Mouse (Mus musculus) midbrain, postnatal 0 days (tissue): ENCODE data around the gene Synj1. TPM values are rescaled to one million over a fixed set of nuclear protein-coding genes. Genes with fewer than 3 reads are reported as not detected.

ENCODE experiments used
- ATAC-seq: fragments of 200-750 bp; cut with Nextera tagmentation; 2 replicates; pipeline ENCODE4 v1.8.0; 2017; ENCODE audit warnings: moderate number of reproducible peaks, mild to moderate bottlenecking, moderate TSS enrichment, moderate library complexity; ENCODE audit not compliant: low FRiP score
- DNase-seq: peaks from one replicate; pipeline ENCODE4 v3.0.0-alpha.2; 2015; ENCODE audit warnings: low spot score
- H3K27ac ChIP-seq: fragments of 300-500 bp; sonication (generic); 2 replicates; pipeline ENCODE4 v1.5.1; 2014; ENCODE audit warnings: low read depth, mild to moderate bottlenecking, low read length, mixed read lengths
- H3K27me3 ChIP-seq: fragments of 300-500 bp; sonication (generic); 2 replicates; pipeline ENCODE4 v1.6.1; 2014; ENCODE audit warnings: low read length, control low read depth, mixed read lengths; ENCODE audit not compliant: insufficient read depth
- H3K36me3 ChIP-seq: fragments of 300-500 bp; sonication (generic); 2 replicates; pipeline ENCODE4 v1.6.1; 2014; ENCODE audit warnings: low read length, control low read depth, mixed read lengths; ENCODE audit not compliant: insufficient read depth
- H3K4me1 ChIP-seq: fragments of 300-500 bp; sonication (generic); 2 replicates; pipeline ENCODE4 v1.6.1; 2014; ENCODE audit warnings: mild to moderate bottlenecking, control low read depth, antibody characterized with exemption, low read length, mixed read lengths; ENCODE audit not compliant: insufficient read depth
- H3K4me2 ChIP-seq: fragments of 300-500 bp; sonication (generic); 2 replicates; pipeline ENCODE4 v1.6.1; 2014; ENCODE audit warnings: low read depth, mild to moderate bottlenecking, low read length, mixed read lengths; ENCODE audit not compliant: poor library complexity, severe bottlenecking
- H3K4me3 ChIP-seq: fragments of 300-500 bp; sonication (generic); 2 replicates; pipeline ENCODE4 v1.5.1; 2014; ENCODE audit warnings: low read depth, mild to moderate bottlenecking, low read length, moderate library complexity
- H3K9ac ChIP-seq: fragments of 300-500 bp; sonication (generic); replicated peaks from 2 replicates; pipeline ENCODE4 v1.6.1; 2014; ENCODE audit warnings: mild to moderate bottlenecking, low read length, moderate library complexity, mixed read lengths; ENCODE audit not compliant: poor library complexity, severe bottlenecking
- H3K9me3 ChIP-seq: fragments of 300-500 bp; sonication (generic); 2 replicates; pipeline ENCODE4 v1.6.1; 2016; ENCODE audit warnings: low read length, control low read depth
- CTCF ChIP-seq: IDR thresholded peaks from 2 replicates; pipeline ENCODE4 v1.5.1; 2016; ENCODE audit warnings: antibody characterized with exemption, mild to moderate bottlenecking
- WGBS: fragments of 180-500 bp; shearing (Covaris S2); extraction: QIAGEN DNeasy Blood & Tissue Kit; methylation state at CpG from one replicate; pipeline ENCODE4 v1.1.7; 2014; 5-methylcytosine and 5-hydroxymethylcytosine counted together
- polyA plus RNA-seq: library from polyadenylated mRNA; unstranded; fragments of >200 nt; fragmentation: Nextera tagmentation; extraction: Ambion mirVana; gene quantifications from 2 replicates; pipeline ENCODE4 v1.2.1, GENCODE M21; 2015
- total RNA-seq: library from RNA; depleted of rRNA; stranded (reverse); fragments of >200 nt; gene quantifications from 2 replicates; pipeline ENCODE4 v1.2.3, GENCODE M21; 2014

Gene Synj1
- total and polyA plus RNA-seq, 2 experiments from 2014 or later: 55.4 to 66.4 TPM

DNA sequence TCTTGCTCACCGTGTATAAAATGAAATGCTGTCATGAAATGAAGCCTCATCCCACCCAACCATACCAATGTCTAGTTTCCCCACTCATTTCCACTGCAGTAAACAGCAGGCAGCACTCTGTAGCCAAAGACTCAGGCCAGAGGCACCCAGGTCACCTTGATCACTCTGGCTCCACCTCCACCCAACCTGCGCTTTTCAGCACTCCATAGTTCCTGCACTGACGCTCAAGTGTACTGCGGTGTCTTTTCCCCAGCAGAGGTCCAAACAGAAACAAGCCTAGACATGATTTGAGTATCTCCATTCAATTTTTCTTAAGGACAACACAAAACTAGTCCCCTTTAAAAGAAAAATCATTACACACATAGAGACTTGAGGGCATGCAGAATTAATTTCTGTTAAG is 8.4 kb upstream of the Synj1 start:
- no peak for TF ChIP-seq CTCF
- H3K9ac ChIP-seq: no peak overlapping the region
- H3K4me3 ChIP-seq: no peak overlapping the region
- H3K36me3 ChIP-seq: peaks cover 63% of the 10 kb centered on the region
- H3K4me2 ChIP-seq: no peak overlapping the region
- DNase-seq: no peak
- WGBS: 96% methylated on average over 4 of the region's 4 CpGs
- no peaks in the 10 kb centered on the region for H3K9me3 ChIP-seq
- H3K4me1 ChIP-seq: no peaks in the 10 kb centered on the region
- H3K27me3 ChIP-seq: no peaks in the 10 kb centered on the region
- H3K27ac ChIP-seq: no peak overlapping the region
- no peak for ATAC-seq

DNA sequence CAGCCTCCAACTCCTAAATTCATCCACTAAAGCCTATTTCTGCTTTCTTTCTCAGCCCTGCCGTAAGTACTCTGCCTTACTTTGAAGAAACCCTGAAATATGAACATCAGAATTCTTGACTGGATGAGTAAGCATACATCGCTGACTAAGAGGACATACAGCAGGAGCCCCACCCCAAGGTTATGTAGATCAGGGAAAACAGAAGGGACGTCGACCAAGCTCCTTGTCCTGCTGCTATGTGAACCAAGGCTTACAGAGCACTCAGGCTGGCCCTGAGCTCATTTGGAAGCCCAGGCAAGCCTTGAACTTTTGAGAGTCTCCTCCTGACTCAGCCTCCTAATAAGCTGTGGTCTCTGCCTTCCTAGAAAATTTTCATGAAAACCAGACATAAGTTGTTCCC is 4.7 kb upstream of the Synj1 start:
- Histone ChIP-seq H3K4me1 (0 out of 2 replicates have a peak, but pooled peaks cover 3% of the 10 kb centered on the region), H3K36me3 (peaks cover 46% of the 10 kb centered on the region), H3K27me3 (no peaks in the 10 kb centered on the region), H3K4me3 (no peak overlapping the region), H3K9ac (no peak overlapping the region), H3K27ac (no peak overlapping the region), H3K9me3 (no peaks in the 10 kb centered on the region), H3K4me2 (no peak overlapping the region)
- ATAC-seq (no peak), DNase-seq (no peak)
- 85% methylated on average over 4 of the region's 4 CpGs for WGBS
- no peak for TF ChIP-seq CTCF

DNA sequence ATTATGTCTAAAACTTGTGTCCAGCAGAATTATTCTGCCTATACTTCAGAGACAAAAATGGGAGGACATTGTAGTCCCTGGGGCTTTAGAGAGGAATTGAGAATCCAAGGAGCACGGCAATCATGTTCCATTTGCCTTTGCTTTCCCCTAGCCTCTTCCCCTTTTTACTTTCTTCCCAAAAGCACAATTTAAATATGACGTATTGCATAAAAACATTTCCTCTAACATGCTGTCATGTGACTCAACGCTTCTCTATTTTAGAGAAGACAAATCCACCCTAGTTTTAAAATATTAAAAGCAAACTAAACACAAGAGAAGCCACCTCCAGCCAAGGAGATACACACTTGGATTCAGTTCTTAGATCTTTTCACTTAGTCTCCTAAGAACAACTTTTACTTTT is 739 bp upstream of the Synj1 start:
- Histone ChIP-seq H3K9me3 (no peaks in the 10 kb centered on the region), H3K4me1 (peaks cover 5% of the 10 kb centered on the region; the same call in 1 of the 2 replicates), H3K36me3 (peaks cover 16% of the 10 kb centered on the region), H3K4me2 (peak overlapping the region; percentile 67), H3K27ac (peak overlapping the region; percentile 95), H3K27me3 (no peaks in the 10 kb centered on the region), H3K9ac (peak overlapping the region; percentile 73), H3K4me3 (peak overlapping the region; percentile 87)
- no peak for TF ChIP-seq CTCF
- DNase-seq (no peak), ATAC-seq (no peak)
- WGBS: 25% methylated on average over 3 of the region's 3 CpGs

DNA sequence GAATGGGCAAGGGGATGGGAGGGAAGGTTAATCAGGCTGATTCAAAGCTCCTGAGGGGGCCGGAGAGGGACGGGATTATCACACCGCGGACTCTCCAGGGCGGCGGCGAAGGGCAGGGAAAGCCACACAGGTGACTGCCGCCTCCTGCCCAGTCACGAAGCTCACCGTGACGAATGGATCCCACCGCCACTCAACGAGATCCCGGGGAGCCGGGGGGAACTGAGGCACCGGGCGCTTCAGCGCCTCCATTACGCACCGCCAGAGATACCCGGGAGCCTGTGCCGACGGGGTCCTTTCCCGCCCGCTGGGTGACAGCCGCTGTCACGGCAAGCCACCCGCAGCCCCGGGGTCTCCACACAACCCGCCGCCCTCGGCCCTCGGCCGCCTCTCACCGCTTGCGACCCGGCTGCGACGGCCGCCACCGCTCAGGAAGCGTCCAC is 507 bp downstream of the Synj1 start:
- H3K9me3 ChIP-seq: no peaks in the 10 kb centered on the region
- peak overlapping the region; percentile 67 for H3K4me2 ChIP-seq
- H3K27ac ChIP-seq: peak overlapping the region; percentile 95
- peaks cover 5% of the 10 kb centered on the region; the same call in 1 of the 2 replicates for H3K4me1 ChIP-seq
- ATAC-seq: peak; percentile 64
- peak overlapping the region; percentile 87 for H3K4me3 ChIP-seq
- H3K27me3 ChIP-seq: no peaks in the 10 kb centered on the region
- TF ChIP-seq CTCF: no peak
- peak; percentile 28 for DNase-seq
- H3K36me3 ChIP-seq: peaks cover 10% of the 10 kb centered on the region
- peak overlapping the region; percentile 73 for H3K9ac ChIP-seq
- 0% methylated on average over 34 of the region's 42 CpGs for WGBS

DNA sequence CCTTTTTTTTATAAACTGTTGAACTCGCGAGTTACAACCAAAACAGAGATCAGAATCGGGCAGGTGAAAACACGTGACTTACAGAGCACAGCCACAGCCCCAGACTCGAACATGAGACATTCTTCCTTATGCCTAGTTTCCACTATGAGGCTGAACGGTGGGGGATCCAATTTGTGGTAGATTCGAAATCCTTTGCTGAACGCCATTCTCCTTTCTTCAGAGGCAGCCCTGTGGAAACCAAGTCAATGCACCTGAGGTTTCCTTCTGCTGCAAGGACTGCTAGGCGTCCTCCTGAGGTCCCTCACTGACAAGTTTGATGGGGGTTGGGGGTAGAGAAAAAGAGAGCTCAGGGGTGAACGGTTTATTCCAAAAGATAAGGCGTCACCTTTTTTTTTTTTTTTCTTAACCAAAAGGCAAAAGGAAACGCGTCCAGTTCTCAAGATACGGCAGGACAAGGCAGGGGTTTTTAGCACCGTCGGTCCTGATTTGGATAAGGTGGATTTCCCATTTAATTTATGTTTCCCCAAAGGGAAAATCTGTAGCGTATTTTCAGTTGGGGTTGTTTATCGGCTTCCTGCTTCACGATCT is 1.1 kb downstream of the Synj1 start:
- under 1% methylated on average over 19 of the region's 19 CpGs for WGBS
- Histone ChIP-seq H3K27me3 (no peaks in the 10 kb centered on the region), H3K36me3 (peaks cover 9% of the 10 kb centered on the region), H3K9me3 (no peaks in the 10 kb centered on the region), H3K27ac (peak overlapping the region; percentile 95), H3K4me1 (peaks cover 5% of the 10 kb centered on the region; the same call in 1 of the 2 replicates), H3K9ac (peak overlapping the region; percentile 73), H3K4me3 (peak overlapping the region; percentile 87), H3K4me2 (peak overlapping the region; percentile 67)
- peak; percentile 60 for DNase-seq
- no peak for ATAC-seq
- no peak for TF ChIP-seq CTCF

DNA sequence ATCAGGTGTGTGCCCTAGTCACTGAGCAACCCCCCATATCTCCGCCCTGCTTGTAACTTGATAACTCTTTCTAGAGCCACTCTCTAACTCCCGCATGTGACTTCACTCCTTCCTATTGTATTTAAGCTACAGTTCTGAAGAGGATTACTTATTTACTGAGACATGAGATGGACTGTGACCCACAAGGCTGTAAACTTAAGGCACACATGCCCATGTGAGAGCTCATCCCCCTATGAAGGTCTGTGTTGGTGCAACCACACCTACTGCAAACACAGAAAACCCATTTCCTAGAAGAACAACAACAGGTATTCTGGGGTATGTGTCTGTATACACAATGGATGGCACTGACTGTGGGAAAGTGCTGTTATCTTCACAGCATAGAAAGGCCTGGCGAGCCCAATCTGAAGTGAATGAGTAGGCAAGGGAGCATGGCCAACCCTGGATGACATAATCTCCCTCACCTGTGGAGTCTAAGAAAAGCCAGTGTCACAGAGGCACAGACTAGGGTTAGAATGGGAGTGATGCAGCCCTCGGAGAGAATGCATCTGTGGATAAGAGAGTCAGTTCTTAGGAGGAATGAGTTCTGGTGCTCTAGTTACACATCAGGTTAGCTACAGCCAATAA is 6.1 kb downstream of the Synj1 start:
- peaks cover 2% of the 10 kb centered on the region; the same call in 1 of the 2 replicates for H3K4me1 ChIP-seq
- H3K27me3 ChIP-seq: no peaks in the 10 kb centered on the region
- WGBS: 87% methylated on average over 4 of the region's 4 CpGs
- TF ChIP-seq CTCF: no peak
- no peak overlapping the region for H3K27ac ChIP-seq
- H3K36me3 ChIP-seq: 0 out of 2 replicates have a peak, but pooled peaks cover 4% of the 10 kb centered on the region
- H3K9me3 ChIP-seq: no peaks in the 10 kb centered on the region
- no peak overlapping the region for H3K4me3 ChIP-seq
- ATAC-seq (no peak), DNase-seq (no peak)
- H3K9ac ChIP-seq: no peak overlapping the region
- H3K4me2 ChIP-seq: no peak overlapping the region
